Mouse (Mus musculus) mesoderm, embryonic 11.5 days (tissue): ENCODE measurements at regions not wholly inside any gene's neighbourhood (a gene's known extent, or its start where the extent isn't known, plus 50 kb on each side); places are given as distances from the start of the nearest gene placed in this dataset.

ENCODE experiments used
- DNase-seq: peaks from one replicate; pipeline ENCODE4 v3.0.0-alpha.2; 2012; ENCODE audit warnings: low read depth, low spot score

DNA sequence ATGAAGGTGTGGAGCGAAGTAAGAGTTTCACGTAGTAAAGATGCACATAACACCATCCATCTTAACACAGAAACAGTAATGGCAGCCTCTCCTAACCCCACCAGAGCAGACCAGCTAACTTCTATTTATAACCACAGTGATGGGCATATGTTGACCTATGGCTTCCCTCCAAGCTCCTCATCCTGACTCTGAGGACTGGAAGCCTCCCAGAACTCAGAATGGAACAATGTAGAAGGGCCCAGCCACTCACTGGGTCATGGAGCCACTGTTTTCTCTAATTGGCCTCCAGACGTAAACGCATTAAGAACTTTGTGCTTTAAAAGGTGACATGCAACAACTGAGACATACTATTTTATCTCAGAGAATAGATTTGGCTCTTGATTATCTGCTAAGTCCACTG lies 77.0 kb downstream of the Irs2 start:
- no peak for DNase-seq

DNA sequence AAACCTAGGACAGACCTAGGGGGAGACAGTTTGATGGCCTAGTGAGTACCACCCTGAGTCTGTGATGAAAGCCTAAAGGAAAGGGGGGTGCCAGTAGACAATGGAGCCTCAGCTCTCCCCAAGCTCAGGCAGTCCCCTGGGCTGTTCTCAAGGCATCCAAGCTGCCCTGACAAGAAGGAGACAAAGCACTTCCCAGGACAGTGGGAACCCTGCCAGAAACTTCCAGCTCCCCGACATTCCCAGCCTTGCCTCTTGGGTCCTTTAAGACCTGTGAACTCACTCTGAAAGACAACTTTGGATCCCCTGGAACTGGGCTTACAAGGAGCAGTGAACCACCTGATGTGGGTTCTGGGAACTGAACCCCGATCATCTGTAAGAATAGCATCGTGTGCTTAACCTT lies 79.4 kb downstream of the Irs2 start:
- DNase-seq = no peak

DNA sequence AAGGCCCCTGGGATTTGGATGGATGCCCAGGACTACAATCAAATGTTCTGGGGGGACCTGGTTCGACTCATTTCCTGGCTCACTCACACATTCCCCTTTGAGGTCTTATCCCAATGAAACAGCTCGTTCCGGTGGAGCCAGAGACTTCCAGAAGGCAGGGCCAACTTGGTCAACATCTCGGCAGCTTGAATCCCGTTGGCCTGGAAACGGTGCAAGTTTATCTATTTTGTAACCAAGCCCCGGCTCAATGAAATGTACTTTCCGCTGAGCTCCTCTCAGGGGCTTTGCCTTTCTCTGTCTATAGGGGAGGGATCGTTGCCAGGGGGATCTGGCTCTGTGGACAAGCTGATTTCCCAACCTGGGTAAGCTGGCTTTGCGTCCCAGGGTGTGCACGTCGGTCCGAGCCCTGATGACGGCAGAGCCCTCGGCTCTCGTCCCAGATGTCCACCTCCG lies 79.9 kb downstream of the Irs2 start:
- DNase-seq = no peak

DNA sequence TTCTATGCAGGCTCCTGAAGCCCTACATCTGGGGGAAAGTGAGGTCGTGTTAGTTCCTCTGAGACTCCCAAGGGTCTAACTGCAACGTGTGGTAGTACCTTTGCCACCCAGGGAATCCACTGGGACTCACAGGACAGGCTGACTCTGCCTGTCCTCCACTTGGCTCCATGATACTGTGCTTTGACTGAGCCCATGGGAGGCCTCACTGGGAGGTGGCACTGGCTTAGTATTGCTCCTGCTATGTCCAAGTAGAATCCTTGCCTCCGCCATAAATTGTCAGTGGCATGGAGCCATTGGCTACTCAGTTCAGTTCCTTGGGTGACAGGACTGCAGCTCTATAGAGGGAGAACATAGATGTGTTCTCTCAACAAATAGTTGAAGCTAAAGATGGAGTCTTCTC lies 81.1 kb downstream of the Irs2 start:
- no peak for DNase-seq

DNA sequence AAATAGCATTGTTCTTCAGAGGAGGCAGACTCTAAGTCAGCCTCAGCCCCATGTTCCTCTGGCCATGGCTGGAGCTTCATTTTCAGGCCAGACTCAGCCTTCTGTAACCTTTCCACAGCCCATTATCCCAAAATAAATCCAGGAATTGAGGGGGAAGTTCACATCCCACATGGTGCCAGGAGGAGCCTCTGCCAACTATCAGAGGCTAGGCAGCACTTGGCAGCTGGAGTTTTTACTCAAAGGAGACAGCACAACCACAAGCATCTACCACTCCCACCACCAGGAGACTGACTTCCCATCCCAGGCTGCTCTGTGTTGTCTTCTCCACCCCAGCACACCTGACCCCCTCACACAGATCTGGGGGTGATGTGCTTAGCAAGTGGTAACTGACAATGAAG lies 81.7 kb downstream of the Irs2 start:
- no peak for DNase-seq

DNA sequence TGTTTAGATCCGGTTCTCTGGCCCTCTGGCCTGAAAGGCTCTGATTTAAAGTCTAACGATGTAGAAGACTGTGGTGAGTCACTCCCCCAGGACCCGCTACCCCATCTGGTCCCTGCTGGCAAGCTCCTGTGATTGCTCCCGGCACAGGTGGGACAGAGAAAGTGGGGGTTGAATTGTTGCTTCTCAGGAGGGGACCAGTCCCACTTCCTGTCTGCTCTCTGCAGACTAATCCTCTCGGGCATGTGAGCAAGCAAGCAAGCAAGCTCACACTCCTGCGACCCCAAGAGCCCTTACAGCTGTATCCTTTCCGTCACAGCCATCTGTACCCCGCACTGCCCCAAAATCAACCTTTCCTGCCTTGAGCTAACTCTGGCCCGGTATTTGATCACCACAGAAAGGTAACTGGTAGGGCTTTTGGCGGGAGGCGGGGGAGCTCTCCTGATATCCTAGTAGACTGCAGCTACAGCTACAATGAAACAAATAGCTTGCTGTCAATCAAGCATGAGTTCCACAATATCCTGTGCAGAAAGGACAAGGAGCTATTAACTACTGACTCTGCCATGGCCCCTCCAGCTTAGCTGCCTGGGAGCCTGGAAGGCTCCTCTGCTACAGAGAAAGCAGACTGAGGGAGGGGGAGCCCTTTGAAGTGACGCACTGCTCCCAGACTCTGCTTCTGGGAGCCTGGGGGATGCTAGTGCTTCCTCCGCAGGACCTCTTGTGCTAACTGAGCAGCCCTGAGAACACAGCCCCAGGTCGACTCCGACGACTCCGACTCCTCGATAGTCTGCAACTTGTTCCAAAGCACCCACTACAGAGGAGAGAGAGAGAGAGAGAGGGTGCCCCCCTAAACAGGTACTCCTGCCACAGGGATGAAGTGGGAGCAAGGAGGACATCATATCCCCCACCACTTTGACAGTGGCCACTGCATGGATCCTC lies 82.4 kb downstream of the Irs2 start:
- DNase-seq = peak; percentile 63

DNA sequence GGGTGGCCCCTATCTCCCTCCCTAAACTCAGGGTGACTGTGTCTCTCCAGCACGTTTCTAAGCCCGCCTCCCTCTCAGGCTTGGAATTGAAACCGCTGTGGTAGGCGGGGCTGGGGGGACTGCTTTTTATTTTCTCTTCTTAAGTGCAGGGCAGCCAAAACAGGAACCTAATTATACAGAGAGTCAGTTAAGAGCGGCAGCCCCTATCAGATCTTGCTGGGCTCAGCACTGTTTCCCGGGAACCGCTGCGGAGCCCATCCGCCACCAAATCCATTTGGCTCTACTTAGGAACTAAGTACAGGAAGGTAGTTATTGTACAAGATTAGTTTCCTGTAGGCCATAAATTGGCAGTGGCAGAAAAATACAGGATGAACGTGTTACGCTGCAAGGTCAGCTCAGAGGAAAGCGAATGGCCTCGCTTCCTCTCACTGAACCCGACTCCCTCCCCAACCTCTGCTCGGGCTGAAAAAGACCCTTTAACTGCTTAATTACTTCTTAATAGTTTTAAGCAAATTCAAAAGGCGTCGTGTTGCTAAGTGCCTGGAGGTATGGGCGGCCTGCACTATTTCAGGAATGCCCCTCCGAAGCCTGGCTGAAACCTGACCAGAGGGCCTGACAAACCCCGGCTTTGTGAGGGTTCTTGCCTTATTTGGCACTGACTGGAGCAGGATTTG lies 83.6 kb downstream of the Irs2 start:
- DNase-seq = peak; percentile 75

DNA sequence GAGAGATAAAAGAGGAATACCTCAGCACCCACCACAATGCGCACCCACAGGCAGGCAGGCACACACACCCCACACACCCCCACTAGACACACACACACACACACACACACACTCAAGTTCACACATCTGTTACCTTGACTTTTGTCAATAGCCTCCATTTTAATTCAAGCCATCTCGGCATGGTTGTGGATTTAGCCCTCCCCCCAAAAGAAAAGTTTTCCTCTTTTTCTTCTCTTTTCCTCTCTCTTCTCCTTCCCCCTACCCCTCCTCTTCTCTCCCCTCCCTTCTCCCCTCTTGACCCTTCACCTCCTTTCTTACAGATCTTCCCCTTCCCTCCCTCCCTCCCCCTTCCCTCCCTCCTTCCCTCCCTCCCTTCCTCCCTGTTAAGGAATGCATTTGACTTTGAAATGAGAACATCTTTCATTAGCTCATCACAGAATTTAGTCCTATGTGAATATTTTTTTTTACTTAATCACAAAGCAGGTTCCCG lies 84.2 kb downstream of the Irs2 start:
- no peak for DNase-seq

DNA sequence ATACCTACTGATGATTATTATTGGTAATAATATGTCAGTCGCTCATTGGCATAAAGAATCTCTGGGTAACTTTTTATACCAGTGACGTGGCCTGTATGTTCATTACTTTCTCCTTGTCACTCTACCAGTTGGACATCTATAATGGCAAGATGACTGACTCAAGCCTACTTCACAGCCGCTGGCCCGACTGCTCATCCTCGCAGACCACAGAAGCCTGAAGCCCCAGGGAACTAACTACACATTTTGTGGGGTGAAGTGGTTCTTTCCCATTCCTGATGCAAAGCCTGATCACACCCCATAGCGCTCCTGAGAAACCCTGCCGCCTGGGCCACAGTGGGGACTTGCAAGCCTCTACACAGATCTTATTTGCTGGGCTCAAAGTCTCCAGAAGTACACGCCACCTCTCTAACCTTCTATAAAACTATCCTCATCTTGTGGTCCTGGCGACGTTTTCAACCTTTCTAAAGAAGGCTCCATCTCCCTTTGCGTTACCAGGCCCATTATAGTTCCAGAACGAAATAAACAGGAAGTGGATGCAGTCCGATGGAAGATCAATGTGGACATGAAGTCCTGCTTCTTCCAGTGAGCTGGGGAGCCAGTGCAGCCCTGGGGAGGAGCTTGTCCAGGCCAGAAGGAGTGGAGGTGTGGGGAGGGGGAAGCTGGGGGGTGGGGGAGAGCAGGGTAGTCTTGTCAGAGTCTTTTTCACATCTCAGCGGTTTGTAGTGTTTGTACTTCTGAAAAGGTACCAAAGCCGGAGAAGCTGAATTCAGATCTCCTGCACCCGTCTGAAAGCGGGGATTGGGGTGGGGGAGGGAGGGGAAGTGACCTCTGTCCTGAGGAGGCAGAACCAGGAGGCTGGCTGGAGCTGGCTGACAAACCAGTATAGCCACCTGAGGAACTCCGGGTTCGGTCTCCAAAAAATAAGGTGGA lies 84.9 kb downstream of the Irs2 start:
- DNase-seq = no peak

DNA sequence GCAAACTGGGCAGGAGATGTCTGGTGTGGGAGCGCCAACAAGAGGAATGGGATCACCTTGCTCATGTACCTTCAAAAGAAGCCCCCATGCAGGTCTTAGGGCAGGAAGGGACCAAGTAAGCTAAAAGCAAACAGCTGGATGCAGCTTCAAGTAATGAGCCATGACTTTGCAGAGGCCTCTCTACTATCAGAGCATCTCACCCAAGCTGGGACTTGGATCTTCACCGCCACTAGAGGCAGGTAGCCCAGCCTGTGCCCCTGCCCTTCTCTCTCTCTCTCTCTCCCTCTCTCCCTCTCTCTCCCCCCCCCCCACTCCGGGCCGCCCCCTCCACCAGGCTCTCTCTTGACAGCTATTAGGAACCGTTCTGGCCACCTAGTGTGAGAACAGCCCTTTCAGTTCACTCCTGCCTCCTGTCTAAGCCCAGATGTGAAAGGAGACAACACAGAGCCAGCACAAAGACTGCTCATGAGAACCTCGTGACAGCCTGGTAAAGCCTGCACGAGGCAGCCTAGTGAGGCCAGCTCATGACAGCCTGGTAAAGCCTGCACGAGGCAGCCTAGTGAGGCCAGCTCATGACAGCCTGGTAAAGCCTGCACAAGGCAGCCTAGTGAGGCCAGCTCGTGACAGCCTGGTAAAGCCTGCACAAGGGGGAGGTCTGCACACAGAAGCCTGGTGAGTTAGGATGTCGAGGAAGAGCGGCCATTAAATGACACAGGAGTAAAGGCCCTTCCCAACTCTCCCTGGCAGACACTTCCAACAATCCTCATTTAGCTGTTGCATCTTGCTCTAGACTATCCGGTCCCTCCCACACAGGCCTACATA lies 85.8 kb downstream of the Irs2 start:
- DNase-seq = no peak

DNA sequence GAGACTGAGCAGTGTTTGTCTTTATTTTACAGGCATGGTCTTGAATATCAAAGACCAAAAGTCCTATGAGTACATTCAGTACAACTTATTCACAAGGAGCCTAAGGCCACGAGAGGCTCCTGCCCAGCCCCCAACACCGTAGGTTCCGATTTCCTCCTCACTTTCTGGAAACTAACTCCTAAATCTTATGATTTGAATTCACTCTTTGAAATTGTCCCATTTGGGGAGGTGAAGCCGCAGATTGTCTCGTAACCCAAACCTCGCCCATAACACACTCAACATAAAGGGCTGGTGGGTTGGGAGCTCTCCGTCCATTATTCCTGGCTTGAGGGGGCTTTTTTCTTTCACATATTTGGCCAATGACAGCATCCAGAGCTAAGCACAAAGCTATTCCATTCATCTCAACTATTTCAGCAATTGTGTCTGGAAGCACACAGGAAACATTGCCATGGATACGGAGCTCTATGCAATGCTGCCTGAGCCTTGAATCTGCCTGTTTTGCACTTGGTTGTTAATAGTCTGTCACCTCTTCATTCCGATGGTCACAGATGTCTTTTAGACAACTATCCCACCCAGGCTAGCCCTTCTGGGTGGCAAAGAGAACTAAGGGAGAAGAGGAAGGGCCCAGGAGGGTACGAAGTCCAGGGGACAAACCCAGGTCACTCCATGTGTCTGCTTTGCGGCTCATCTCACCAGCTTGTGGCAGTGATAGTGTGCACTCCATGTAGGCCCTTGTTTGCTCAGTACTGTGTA lies 86.6 kb downstream of the Irs2 start:
- peak; percentile 86 for DNase-seq

DNA sequence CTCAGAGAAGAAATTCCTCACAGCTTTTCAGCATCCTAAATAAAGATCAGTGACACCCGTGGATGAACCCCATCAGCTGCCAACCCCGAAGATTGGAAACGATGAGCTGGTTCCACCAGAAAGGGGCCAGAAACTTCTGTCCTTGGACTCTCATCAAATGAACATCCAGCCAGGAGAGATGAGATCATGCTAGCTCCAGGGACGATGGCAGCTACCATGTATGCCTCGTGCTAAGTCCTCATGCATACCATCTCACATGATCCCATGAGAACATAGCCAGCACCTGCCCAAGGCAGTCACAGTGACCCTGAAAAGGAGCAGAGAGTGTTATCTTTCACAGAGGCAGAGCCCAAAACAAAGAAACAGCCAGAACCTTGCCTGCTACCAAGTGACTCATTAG lies 88.6 kb downstream of the Irs2 start:
- no peak for DNase-seq

DNA sequence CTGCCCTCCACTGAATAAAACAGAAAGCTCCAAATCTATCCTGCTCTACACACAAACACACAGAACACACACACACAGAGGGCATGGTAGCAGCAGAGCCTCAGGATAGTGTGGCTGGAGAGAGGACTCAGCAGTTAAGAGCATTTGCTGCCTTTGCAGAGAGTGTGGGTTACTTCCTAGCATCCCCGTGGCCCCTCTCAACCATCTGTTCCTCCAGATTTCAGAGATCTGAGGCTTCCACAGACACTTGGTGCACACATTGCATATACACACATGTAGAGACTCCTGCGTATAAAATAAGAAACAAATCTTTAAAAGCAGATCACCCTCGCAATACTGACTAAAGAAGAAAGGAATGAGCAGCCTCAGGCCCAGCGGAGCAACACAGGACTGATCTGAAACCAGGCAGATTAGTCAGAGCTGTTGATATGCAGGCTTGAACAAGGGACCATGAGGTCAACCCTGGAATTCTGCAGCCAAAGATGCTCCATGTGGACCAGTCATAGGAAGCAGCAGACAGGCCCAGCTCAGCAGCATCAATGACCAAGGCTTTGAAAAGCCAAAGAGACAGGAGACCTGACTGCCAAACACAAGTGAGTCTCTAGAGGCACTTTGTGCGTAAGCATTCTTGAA lies 89.7 kb downstream of the Irs2 start:
- no peak for DNase-seq

DNA sequence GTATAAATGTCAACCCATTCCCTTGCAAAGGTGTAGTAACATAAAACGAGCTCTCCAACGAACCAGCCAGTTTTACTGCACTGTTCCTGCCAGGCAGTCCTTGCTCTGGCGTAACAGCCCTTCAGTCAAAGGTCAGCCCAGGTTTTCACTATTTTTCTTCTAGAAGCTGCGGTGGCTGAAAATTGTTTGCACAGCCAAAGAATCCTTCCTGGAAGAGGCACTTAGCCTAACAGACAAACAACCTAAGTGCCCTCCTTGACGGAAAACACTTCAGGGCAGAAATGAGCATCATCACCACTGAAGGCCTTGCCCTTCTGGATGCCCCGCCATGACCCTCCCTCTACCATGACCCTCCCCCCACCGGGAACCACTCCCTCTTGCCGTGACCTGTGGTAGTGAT lies 93.6 kb downstream of the Irs2 start:
- DNase-seq = no peak

DNA sequence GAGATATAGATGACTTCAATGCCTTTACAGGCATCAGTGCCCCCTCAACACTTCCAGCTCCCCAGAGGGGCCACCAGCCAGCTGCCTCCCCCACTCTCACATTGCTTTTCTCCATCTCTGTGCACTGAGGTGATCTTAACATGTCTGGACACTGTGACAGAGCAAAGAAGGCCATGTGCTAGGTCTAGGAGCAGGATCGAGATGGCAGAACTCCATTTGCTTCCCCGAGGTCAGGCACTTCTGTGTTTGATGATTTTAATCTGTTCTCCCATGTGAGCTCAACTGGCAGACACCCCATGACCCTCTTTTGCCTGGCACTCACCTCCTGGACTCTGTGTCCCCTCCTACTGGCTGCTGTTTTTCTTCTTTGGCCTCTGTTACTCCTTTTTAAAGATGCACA lies 95.8 kb downstream of the Irs2 start:
- no peak for DNase-seq

DNA sequence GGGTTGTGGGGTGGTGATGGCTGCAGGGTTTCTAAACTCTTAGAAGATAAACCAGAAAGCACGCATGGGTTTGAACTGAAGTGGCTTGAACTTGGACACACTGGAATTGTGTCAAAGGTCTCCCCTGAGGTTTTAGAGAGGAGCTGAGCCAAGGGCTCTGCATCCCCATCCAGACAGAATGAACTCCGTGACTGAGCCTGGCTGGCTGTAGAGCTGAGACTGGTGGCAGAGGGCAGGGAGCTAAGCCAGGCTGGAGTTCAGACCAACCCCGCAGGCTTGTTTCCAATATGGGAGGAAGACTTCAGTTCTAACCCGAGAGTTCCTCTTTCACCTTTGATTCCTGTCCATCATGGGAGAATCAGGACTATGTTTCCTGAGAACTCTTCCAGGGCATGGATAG lies 96.9 kb downstream of the Irs2 start:
- DNase-seq = no peak

DNA sequence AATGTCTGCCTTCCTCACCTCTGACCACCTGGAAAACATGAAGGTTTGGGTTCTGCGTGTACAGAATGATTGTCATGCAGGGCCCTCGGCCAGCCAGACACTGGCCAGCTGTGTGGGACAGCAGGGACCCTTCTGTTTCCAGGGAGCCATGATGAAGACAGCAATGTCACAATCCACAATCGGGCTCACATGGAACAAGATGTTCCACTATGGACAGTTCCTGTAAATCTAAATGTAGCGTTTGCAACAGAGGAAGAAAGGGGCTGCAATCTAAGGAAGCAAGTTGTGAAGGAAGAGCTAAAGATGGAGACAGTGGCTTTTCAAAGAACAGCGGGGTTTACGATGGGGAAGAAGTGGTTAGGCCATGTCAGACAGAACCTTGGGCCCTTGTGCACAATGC lies 97.3 kb downstream of the Irs2 start:
- DNase-seq = no peak

DNA sequence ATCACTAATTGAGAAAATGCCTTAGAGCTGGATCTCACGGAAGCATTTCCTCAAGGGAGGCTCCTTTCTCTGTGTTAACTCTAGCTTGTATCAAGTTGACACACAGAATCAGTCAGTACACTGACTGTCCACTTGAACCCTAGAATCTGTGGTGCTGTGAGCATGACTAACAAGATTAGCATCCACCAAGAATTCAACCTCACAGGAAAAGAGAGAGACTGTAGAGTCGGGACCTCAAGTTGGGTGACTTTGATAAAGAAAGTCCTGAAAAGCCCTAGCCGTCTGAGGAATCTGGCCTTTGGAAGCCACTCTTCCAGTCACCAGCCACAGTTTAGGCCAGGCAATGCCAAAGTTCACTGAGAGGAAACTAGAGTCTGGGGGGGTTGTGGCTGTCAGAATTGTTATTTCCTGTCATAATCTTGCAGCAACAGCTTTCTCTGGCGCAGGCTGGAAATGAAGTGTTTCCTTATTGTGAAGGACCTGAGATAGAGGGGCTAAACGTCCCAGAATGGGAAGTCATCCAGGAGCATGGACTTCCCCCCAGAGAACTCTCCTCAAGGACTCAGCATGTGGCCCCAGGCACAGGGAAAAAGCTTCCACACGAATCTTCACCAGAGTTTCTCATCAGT lies 97.9 kb downstream of the Irs2 start:
- DNase-seq = no peak

DNA sequence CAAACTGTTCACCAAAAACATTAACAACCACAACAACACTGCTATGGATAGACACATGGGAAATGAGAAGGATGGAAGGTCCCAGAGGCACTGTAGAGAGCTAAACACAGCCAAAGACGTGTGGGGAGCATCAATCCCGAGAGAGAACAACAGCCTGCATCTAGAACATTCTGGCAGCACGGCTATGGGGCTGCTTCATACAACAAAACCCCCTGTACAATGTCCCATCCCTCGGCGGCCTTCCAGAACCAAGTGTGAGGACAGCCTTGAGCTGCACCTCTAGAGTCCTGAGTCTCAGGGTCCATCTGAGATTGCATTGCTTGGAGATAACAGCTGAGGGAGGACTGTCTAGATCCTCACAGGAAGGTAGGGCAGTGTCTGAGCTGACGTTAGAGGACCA lies 99.1 kb downstream of the Irs2 start:
- no peak for DNase-seq
